Mouse (Mus musculus): ENCODE results near the gene 2010300C02Rik.

Gene 2010300C02Rik

GRCm38 (mm10) chr1:37572528-37573272, 147.2 kb downstream of the 2010300C02Rik start:
- DNase-seq (ENCODE audit: low spot score), result no peak

GRCm38 (mm10) chr1:37568379-37568778, 151.5 kb downstream of the 2010300C02Rik start:
- no peak for DNase-seq (ENCODE audit: low spot score)

- no peak for DNase-seq (ENCODE audit: low spot score)
These were observed 153.1 kb downstream of the 2010300C02Rik start for GRCm38 (mm10) chr1:37566754-37567153.

GRCm38 (mm10) chr1:37566344-37566743, 153.5 kb downstream of the 2010300C02Rik start:
- no peak for DNase-seq (ENCODE audit: low spot score)

- DNase-seq (ENCODE audit: low spot score), result no peak
These were observed 154.5 kb downstream of the 2010300C02Rik start for GRCm38 (mm10) chr1:37565396-37565795.

GRCm38 (mm10) chr1:37561955-37562354, 157.9 kb downstream of the 2010300C02Rik start:
- no peak for DNase-seq (ENCODE audit: low spot score)

Measured in embryo, embryonic 10 days (tissue).